Mouse (Mus musculus) CH12.LX (cell line): ENCODE data around the gene Dolk.

ENCODE experiments used
- CHD2 ChIP-seq: IDR thresholded peaks from 2 replicates; pipeline ENCODE4 v1.6.1; 2011; ENCODE audit warnings: low read length, improper control_type of control experiment
- CTCF ChIP-seq, 2 experiments: IDR thresholded peaks in 1 of 2; conservative IDR thresholded peaks in 1 of 2; 2 replicates each; pipeline ENCODE4 v1.5.1; 2011 to 2012; ENCODE audit warnings: low read depth in 2 of 2, low read length in 2 of 2, improper control_type of control experiment in 1 of 2, inconsistent platforms in 1 of 2, mild to moderate bottlenecking in 1 of 2, moderate library complexity in 1 of 2
- EP300 ChIP-seq: IDR thresholded peaks from 2 replicates; pipeline ENCODE4 v1.6.1; 2011; ENCODE audit warnings: low read length, improper control_type of control experiment
- ETS1 ChIP-seq: conservative IDR thresholded peaks from 2 replicates; pipeline ENCODE4 v1.6.1; 2012; ENCODE audit warnings: low read depth, mild to moderate bottlenecking, inconsistent platforms, low read length, improper control_type of control experiment, moderate library complexity
- MAX ChIP-seq: IDR thresholded peaks from 2 replicates; pipeline ENCODE4 v1.6.1; 2011; ENCODE audit warnings: low read length, improper control_type of control experiment
- MYC ChIP-seq: IDR thresholded peaks from 2 replicates; pipeline ENCODE4 v1.6.1; 2011; ENCODE audit warnings: low read depth, mild to moderate bottlenecking, improper control_type of control experiment, low read length
- POLR2A ChIP-seq: IDR thresholded peaks from 2 replicates; pipeline ENCODE4 v1.6.1; 2011; ENCODE audit warnings: low read depth, mild to moderate bottlenecking, improper control_type of control experiment, low read length
- ZNF384 ChIP-seq: IDR thresholded peaks from 2 replicates; pipeline ENCODE4 v1.6.1; 2012; ENCODE audit warnings: low read depth, low read length, improper control_type of control experiment, inconsistent platforms

DNA sequence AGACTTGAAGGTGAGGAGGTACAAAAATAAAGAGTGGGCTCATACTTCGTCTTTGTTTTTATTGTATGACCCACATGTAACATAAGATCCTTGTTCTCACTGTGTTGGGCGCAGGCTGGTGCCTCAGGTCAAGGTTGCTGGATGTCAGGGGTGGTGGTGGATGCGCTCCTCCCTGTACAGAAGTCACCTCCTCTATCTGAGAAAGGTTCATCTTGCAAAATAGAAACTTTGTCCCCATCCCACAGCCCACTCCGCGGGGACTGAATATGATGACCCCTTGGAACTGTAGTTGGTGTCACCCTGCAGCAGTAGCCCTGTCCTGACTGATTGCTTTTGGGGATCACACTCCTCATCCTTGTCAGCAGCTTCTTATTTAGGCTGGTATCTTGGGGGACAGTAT lies 39.1 kb downstream of the Dolk start:
- TF ChIP-seq CHD2 (no peak), EP300 (no peak), CTCF (conservative IDR thresholded peaks at IDR 0.05 in 1 of 2, IDR thresholded peaks at IDR 0.05 in 1 of 2; ENCODE audit: low read depth in 2 of 2, low read length in 2 of 2) (no peak), POLR2A (no peak), ZNF384 (no peak), MYC (no peak), MAX (no peak), ETS1 (no peak)
